Mouse (Mus musculus): ENCODE measurements around the gene Gm11146.

DNA sequence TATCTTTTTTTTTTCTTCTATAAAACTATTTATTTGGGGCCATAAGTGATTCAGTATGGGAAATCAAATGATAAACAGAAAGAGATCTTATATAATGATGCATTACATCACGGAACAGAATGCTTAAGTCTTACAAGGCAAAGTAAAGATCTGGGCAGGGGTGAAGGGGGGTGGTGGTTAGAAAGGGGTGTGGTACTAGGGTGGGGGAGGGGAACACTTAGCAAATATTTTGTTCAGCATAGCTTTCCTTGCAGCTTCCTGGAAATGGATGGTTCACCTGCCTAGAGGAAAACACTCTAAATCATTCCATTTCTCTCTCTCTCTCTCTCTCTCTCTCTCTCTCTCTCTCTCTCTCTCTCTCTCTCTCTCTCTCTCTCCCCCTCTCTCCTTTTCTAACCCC lies 43.1 kb upstream of the Gm11146 start:
- TF ChIP-seq POLR2A (IDR thresholded peaks at IDR 0.05; ENCODE audit: borderline replicate concordance, low read depth, low read length) (no peak), CTCF (IDR thresholded peaks at IDR 0.05; ENCODE audit: low read depth, low read length) (no peak)

All from bone marrow macrophage, adult 2 months (primary cell).